Mouse (Mus musculus) hindbrain, embryonic 11.5 days (tissue): Measurements from ENCODE around the gene Khdc4. TPM values are rescaled to one million over a fixed set of nuclear protein-coding genes. Genes with fewer than 3 reads are reported as not detected.
A peak's percentile ranks its signal among the peaks of the same experiment; 100 is the strongest.

Experiments
- ATAC-seq: fragments of 200-750 bp; cut with Nextera tagmentation; 2 replicates; pipeline ENCODE4 v1.8.0; 2017; ENCODE audit warnings: mild to moderate bottlenecking, moderate TSS enrichment, moderate library complexity; ENCODE audit not compliant: low FRiP score
- DNase-seq: peaks from one replicate; pipeline ENCODE4 v3.0.0-alpha.2; 2015; ENCODE audit warnings: low spot score
- H3K27ac ChIP-seq: fragments of 300-500 bp; sonication (generic); 2 replicates; pipeline ENCODE4 v1.5.1; 2014; ENCODE audit warnings: mild to moderate bottlenecking, low read depth, low read length
- H3K27me3 ChIP-seq: fragments of 300-500 bp; sonication (generic); 2 replicates; pipeline ENCODE4 v1.6.1; 2014; ENCODE audit warnings: mild to moderate bottlenecking, low read length, moderate library complexity, mixed read lengths; ENCODE audit not compliant: control insufficient read depth, insufficient read depth
- H3K36me3 ChIP-seq: fragments of 300-500 bp; sonication (generic); 2 replicates; pipeline ENCODE4 v1.6.1; 2014; ENCODE audit warnings: mild to moderate bottlenecking, low read length, moderate library complexity, mixed read lengths; ENCODE audit not compliant: control insufficient read depth, insufficient read depth
- H3K4me1 ChIP-seq: fragments of 300-500 bp; sonication (generic); replicated peaks from 2 replicates; pipeline ENCODE4 v1.6.1; 2014; ENCODE audit warnings: low read length, mixed read lengths; ENCODE audit not compliant: control insufficient read depth, insufficient read depth
- H3K4me2 ChIP-seq: fragments of 300-500 bp; sonication (generic); replicated peaks from 2 replicates; pipeline ENCODE4 v1.6.1; 2014; ENCODE audit warnings: mild to moderate bottlenecking, low read depth, low read length
- H3K4me3 ChIP-seq: fragments of 300-500 bp; sonication (generic); 2 replicates; pipeline ENCODE4 v1.5.1; 2014; ENCODE audit warnings: low read depth, low read length
- H3K9ac ChIP-seq: fragments of 300-500 bp; sonication (generic); 2 replicates; pipeline ENCODE4 v1.6.1; 2014; ENCODE audit warnings: low read depth, low read length
- H3K9me3 ChIP-seq: fragments of 300-500 bp; sonication (generic); 2 replicates; pipeline ENCODE4 v1.6.1; 2016; ENCODE audit warnings: low read length; ENCODE audit not compliant: control insufficient read depth
- WGBS: fragments of 180-500 bp; shearing (Covaris S2); extraction: QIAGEN DNeasy Blood & Tissue Kit; methylation state at CpG from one replicate; pipeline ENCODE4 v1.1.7; 2014; 5-methylcytosine and 5-hydroxymethylcytosine counted together
- polyA plus RNA-seq: library from polyadenylated mRNA; unstranded; fragments of >200 nt; fragmentation: Nextera tagmentation; extraction: Ambion mirVana; gene quantifications from 2 replicates; pipeline ENCODE4 v1.2.1, GENCODE M21; 2014

The Khdc4 gene
- polyA plus RNA-seq, 1 experiment from 2014 or later = 103 TPM

GRCm38 (mm10) chr3:88684236-88684979, 1.2 kb upstream of the Khdc4 start:
- ATAC-seq (no peak), DNase-seq (no peak)
- 73% methylated on average over 6 of the region's 8 CpGs for WGBS
- Histone ChIP-seq H3K36me3 (peaks cover 2% of the 10 kb centered on the region; the same call in 1 of the 2 replicates), H3K27ac (no peak overlapping the region; the same call in 1 of the 2 replicates), H3K9me3 (no peaks in the 10 kb centered on the region), H3K4me3 (peak overlapping the region; percentile 90), H3K4me1 (peaks cover 4% of the 10 kb centered on the region), H3K27me3 (no peaks in the 10 kb centered on the region), H3K4me2 (peak overlapping the region; percentile 35; the same call in 1 of the 2 replicates), H3K9ac (no peak overlapping the region)

GRCm38 (mm10) chr3:88685958-88686451, 402 bp downstream of the Khdc4 start:
- Histone ChIP-seq H3K4me2 (peak overlapping the region; percentile 86), H3K9ac (peak overlapping the region; percentile 79), H3K36me3 (peaks cover 11% of the 10 kb centered on the region; the same call in 1 of the 2 replicates), H3K4me1 (peaks cover 4% of the 10 kb centered on the region), H3K9me3 (no peaks in the 10 kb centered on the region), H3K4me3 (peak overlapping the region; percentile 90), H3K27ac (peak overlapping the region; percentile 79), H3K27me3 (no peaks in the 10 kb centered on the region)
- WGBS = under 1% methylated on average over 45 of the region's 45 CpGs
- ATAC-seq = peak; percentile 79
- DNase-seq = peak; percentile 76

- H3K27me3 ChIP-seq = no peaks in the 10 kb centered on the region
- WGBS = 58% methylated on average over 13 of the region's 13 CpGs
- H3K4me3 ChIP-seq = peak overlapping the region; percentile 90
- H3K27ac ChIP-seq = peak overlapping the region; percentile 79; the same call in 1 of the 2 replicates
- peak overlapping the region; percentile 86 for H3K4me2 ChIP-seq
- ATAC-seq = no peak
- peak overlapping the region; percentile 79 for H3K9ac ChIP-seq
- peaks cover 14% of the 10 kb centered on the region; the same call in 1 of the 2 replicates for H3K36me3 ChIP-seq
- H3K4me1 ChIP-seq = peaks cover 4% of the 10 kb centered on the region
- DNase-seq = no peak
- no peaks in the 10 kb centered on the region for H3K9me3 ChIP-seq
Measured at GRCm38 (mm10) chr3:88686734-88687611, 1.4 kb downstream of the Khdc4 start.

- Histone ChIP-seq H3K4me2 (no peak overlapping the region), H3K9me3 (no peaks in the 10 kb centered on the region), H3K4me3 (no peak overlapping the region), H3K27ac (no peak overlapping the region), H3K27me3 (no peaks in the 10 kb centered on the region), H3K9ac (no peak overlapping the region), H3K36me3 (peaks cover 20% of the 10 kb centered on the region), H3K4me1 (peaks cover 4% of the 10 kb centered on the region)
- DNase-seq (no peak), ATAC-seq (no peak)
- 95% methylated on average over 5 of the region's 5 CpGs for WGBS
Measured at GRCm38 (mm10) chr3:88689079-88689478, 3.5 kb downstream of the Khdc4 start.

- DNase-seq (no peak), ATAC-seq (no peak)
- no peak overlapping the region for H3K4me2 ChIP-seq
- no peak overlapping the region for H3K4me3 ChIP-seq
- no peaks in the 10 kb centered on the region for H3K9me3 ChIP-seq
- H3K27ac ChIP-seq = no peak overlapping the region
- peaks cover 42% of the 10 kb centered on the region for H3K36me3 ChIP-seq
- H3K9ac ChIP-seq = no peak overlapping the region
- no peaks in the 10 kb centered on the region for H3K27me3 ChIP-seq
- H3K4me1 ChIP-seq = no peaks in the 10 kb centered on the region
Measured at GRCm38 (mm10) chr3:88695545-88695944, 9.9 kb downstream of the Khdc4 start.

- H3K4me1 ChIP-seq = no peaks in the 10 kb centered on the region
- H3K9me3 ChIP-seq = no peaks in the 10 kb centered on the region
- H3K27me3 ChIP-seq = no peaks in the 10 kb centered on the region
- no peak overlapping the region for H3K4me2 ChIP-seq
- no peak overlapping the region for H3K27ac ChIP-seq
- peaks cover 29% of the 10 kb centered on the region for H3K36me3 ChIP-seq
- H3K4me3 ChIP-seq = no peak overlapping the region
- no peak overlapping the region for H3K9ac ChIP-seq
- WGBS = 97% methylated on average over 1 of the region's 1 CpGs
- no peak for ATAC-seq
- no peak for DNase-seq
Measured at GRCm38 (mm10) chr3:88698051-88698450, 12.4 kb downstream of the Khdc4 start.

- WGBS = 98% methylated on average over 6 of the region's 6 CpGs
- no peaks in the 10 kb centered on the region for H3K27me3 ChIP-seq
- ATAC-seq (no peak), DNase-seq (no peak)
- no peak overlapping the region for H3K4me3 ChIP-seq
- H3K4me2 ChIP-seq = no peak overlapping the region
- no peak overlapping the region for H3K27ac ChIP-seq
- H3K9ac ChIP-seq = no peak overlapping the region
- no peaks in the 10 kb centered on the region for H3K9me3 ChIP-seq
- no peaks in the 10 kb centered on the region for H3K4me1 ChIP-seq
- peaks cover 29% of the 10 kb centered on the region for H3K36me3 ChIP-seq
Measured at GRCm38 (mm10) chr3:88698834-88699233, 13.2 kb downstream of the Khdc4 start.

GRCm38 (mm10) chr3:88700247-88700646, 14.6 kb downstream of the Khdc4 start:
- Histone ChIP-seq H3K4me1 (no peaks in the 10 kb centered on the region), H3K4me3 (no peak overlapping the region), H3K27me3 (no peaks in the 10 kb centered on the region), H3K4me2 (no peak overlapping the region), H3K9me3 (no peaks in the 10 kb centered on the region), H3K9ac (no peak overlapping the region), H3K36me3 (peaks cover 33% of the 10 kb centered on the region), H3K27ac (no peak overlapping the region)
- ATAC-seq (no peak), DNase-seq (no peak)
- 94% methylated on average over 3 of the region's 3 CpGs for WGBS
